Mouse (Mus musculus): ENCODE data around the gene Osbpl5.
"Not testable (repeated sequence)": the region's sequence is repeated elsewhere in the genome, so short reads cannot be mapped to it uniquely, and the experiment has no call there.

DNA sequence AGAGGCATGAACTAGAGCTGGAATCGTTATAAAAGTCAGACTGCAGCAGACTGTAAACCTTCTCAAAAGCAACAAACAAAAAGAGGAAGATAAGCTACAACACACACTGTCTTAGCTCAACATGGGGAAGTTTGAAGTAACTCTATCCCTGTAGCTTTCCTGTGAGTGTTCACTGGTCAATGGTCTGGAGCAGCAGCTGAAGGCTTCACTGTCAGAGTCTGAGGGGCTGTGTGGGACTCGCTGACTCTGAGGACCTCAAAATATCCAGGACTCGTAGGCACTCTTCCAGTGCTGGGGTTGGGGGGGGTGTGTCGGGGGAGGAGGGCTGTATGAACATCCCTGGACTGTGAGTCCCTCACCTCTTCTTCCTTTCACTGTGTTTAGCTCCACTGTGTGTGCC lies 70.6 kb downstream of the Osbpl5 start:
- not testable (repeated sequence) for TF ChIP-seq POLR2A (IDR thresholded peaks at IDR 0.05; ENCODE audit: control insufficient read depth, extremely low read depth, insufficient read depth, low read length, poor library complexity); CTCF (IDR thresholded peaks at IDR 0.05; ENCODE audit: borderline replicate concordance, control insufficient read depth, extremely low read depth, insufficient read depth, low read length, poor library complexity)

Measured in thymus, adult 2 months (tissue).